Mouse (Mus musculus): ENCODE results near the gene Bcl2l13.

DNA sequence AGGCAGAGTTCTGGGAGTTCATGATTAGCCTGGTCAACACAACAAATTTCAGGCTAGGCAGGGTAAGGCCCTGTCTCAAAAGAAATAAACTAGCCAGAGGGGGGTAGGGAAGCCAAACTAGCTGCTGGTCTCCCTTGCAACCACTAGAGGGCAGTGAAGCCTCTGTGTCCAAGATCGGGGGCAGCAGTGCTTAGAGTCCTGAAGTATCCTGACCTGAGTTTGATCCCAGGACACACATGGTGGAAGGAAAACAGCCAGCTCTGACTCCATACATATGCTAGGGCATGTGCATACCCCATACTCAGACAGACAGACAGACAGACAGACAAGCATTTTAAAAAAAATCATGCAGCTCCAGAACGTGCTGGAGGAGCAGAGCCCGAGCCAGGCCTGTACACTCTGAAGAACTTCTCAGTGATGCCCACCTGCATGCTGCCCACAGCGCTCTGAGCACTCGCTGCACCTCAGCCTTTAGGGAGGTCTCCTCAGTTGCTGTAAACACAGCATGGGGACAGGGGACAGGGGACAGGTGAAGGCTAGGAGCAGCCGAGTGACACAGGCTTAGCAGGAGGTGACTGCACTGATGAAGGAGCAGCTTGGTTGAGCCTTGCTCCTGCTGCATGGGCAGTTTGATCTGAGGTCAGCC is 62.3 kb downstream of the Bcl2l13 start:
- peak; percentile 96 for TF ChIP-seq CTCF (IDR thresholded peaks at IDR 0.05; ENCODE audit: insufficient read depth, low read length)
- no peak for TF ChIP-seq POLR2A (IDR thresholded peaks at IDR 0.05; ENCODE audit: borderline replicate concordance, extremely low read depth, low read depth, low read length)
